Mouse (Mus musculus): Measurements from ENCODE around the gene Spata2. TPM values are rescaled to one million over a fixed set of nuclear protein-coding genes. Genes with fewer than 3 reads are reported as not detected.

Gene Spata2
- polyA plus RNA-seq, 1 experiment, result 30.5 TPM

- H3K27me3 ChIP-seq (ENCODE audit: control insufficient read depth, insufficient read depth, insufficient read length), result no peaks in the 10 kb centered on the region
- H3K4me3 ChIP-seq, result no peak overlapping the region
- no peak for TF ChIP-seq SRF (IDR thresholded peaks at IDR 0.05; ENCODE audit: control insufficient read depth, insufficient read length, low read depth)
Observed at GRCm38 (mm10) chr2:167486573-167486972, 6.1 kb downstream of the Spata2 start.

GRCm38 (mm10) chr2:167485501-167486377 lies 6.9 kb downstream of the Spata2 start:
- no peak overlapping the region for H3K4me2 ChIP-seq (ENCODE audit: low read depth)
- no peak overlapping the region for H3ac ChIP-seq (ENCODE audit: control insufficient read depth, insufficient read length)
- H3K36me3 ChIP-seq (ENCODE audit: control insufficient read depth, insufficient read depth), result peaks cover 26% of the 10 kb centered on the region
- no peak overlapping the region for H3K4me3 ChIP-seq
- H3K79me2 ChIP-seq (ENCODE audit: control insufficient read depth, insufficient read depth), result peaks cover 77% of the 10 kb centered on the region
- TF ChIP-seq TCF12 (IDR thresholded peaks at IDR 0.05; ENCODE audit: insufficient read depth, poor library complexity, severe bottlenecking) (no peak), REST (IDR thresholded peaks at IDR 0.05; ENCODE audit: insufficient read depth, insufficient read length) (no peak), MAX (IDR thresholded peaks at IDR 0.05; ENCODE audit: low read depth) (no peak), SRF (IDR thresholded peaks at IDR 0.05; ENCODE audit: control insufficient read depth, insufficient read length, low read depth) (no peak), POLR2A (IDR thresholded peaks at IDR 0.05; ENCODE audit: insufficient read length, low read depth) (no peak), CEBPB (IDR thresholded peaks at IDR 0.05; ENCODE audit: insufficient read depth, poor library complexity, severe bottlenecking) (no peak), MYOD1 (IDR thresholded peaks at IDR 0.05; ENCODE audit: control insufficient read depth in 1 of 3, insufficient read length in 2 of 3, low read depth in 2 of 3) (no peak), TCF3 (IDR thresholded peaks at IDR 0.05; ENCODE audit: insufficient read length, low read depth) (no peak), MYOG (IDR thresholded peaks at IDR 0.05; ENCODE audit: control insufficient read depth in 1 of 3, insufficient read depth in 1 of 3, insufficient read length in 2 of 3, low read depth in 2 of 3) (no peak), E2F4 (IDR thresholded peaks at IDR 0.05; ENCODE audit: insufficient read depth) (no peak), USF1 (IDR thresholded peaks at IDR 0.05; ENCODE audit: low read depth) (no peak), POLR2AphosphoS2 (IDR thresholded peaks at IDR 0.05; ENCODE audit: insufficient read length, low read depth) (no peak)
- no peaks in the 10 kb centered on the region for H3K27me3 ChIP-seq (ENCODE audit: control insufficient read depth, insufficient read depth, insufficient read length)

More at GRCm38 (mm10) chr2:167486573-167486972, 6.1 kb downstream of the Spata2 start:
- H3K4me2 ChIP-seq (ENCODE audit: low read depth), result no peak overlapping the region
- peaks cover 85% of the 10 kb centered on the region for H3K79me2 ChIP-seq (ENCODE audit: control insufficient read depth, insufficient read depth)
- no peak overlapping the region for H3ac ChIP-seq (ENCODE audit: control insufficient read depth, insufficient read length)
- peaks cover 22% of the 10 kb centered on the region for H3K36me3 ChIP-seq (ENCODE audit: control insufficient read depth, insufficient read depth)

- Histone ChIP-seq H3K36me3 (ENCODE audit: control insufficient read depth, insufficient read depth) (peaks cover 30% of the 10 kb centered on the region), H3K79me2 (ENCODE audit: control insufficient read depth, insufficient read depth) (peaks cover 73% of the 10 kb centered on the region), H3K4me3 (no peak overlapping the region), H3K27me3 (ENCODE audit: control insufficient read depth, insufficient read depth, insufficient read length) (no peaks in the 10 kb centered on the region), H3K4me2 (ENCODE audit: low read depth) (no peak overlapping the region), H3ac (ENCODE audit: control insufficient read depth, insufficient read length) (no peak overlapping the region)
- peak; percentile 12 for TF ChIP-seq POLR2A (IDR thresholded peaks at IDR 0.05; ENCODE audit: insufficient read length, low read depth)
- TF ChIP-seq CEBPB (IDR thresholded peaks at IDR 0.05; ENCODE audit: insufficient read depth, poor library complexity, severe bottlenecking), result no peak
Observed at GRCm38 (mm10) chr2:167484932-167485331, 7.8 kb downstream of the Spata2 start.

- no peak overlapping the region for H3ac ChIP-seq (ENCODE audit: control insufficient read depth, insufficient read length)
- H3K27me3 ChIP-seq (ENCODE audit: control insufficient read depth, insufficient read depth, insufficient read length), result no peaks in the 10 kb centered on the region
- peaks cover 63% of the 10 kb centered on the region for H3K79me2 ChIP-seq (ENCODE audit: control insufficient read depth, insufficient read depth)
- no peak overlapping the region for H3K4me2 ChIP-seq (ENCODE audit: low read depth)
- no peak overlapping the region for H3K4me3 ChIP-seq
- TF ChIP-seq E2F4 (IDR thresholded peaks at IDR 0.05; ENCODE audit: insufficient read depth), result no peak
- peak; percentile 19 for TF ChIP-seq POLR2AphosphoS2 (IDR thresholded peaks at IDR 0.05; ENCODE audit: insufficient read length, low read depth)
- H3K36me3 ChIP-seq (ENCODE audit: control insufficient read depth, insufficient read depth), result peaks cover 34% of the 10 kb centered on the region
Observed at GRCm38 (mm10) chr2:167483827-167484410, 8.8 kb downstream of the Spata2 start.

- Histone ChIP-seq H3K79me2 (ENCODE audit: control insufficient read depth, insufficient read depth) (peaks cover 57% of the 10 kb centered on the region), H3K27me3 (ENCODE audit: control insufficient read depth, insufficient read depth, insufficient read length) (no peaks in the 10 kb centered on the region), H3K4me2 (ENCODE audit: low read depth) (no peak overlapping the region), H3K4me3 (no peak overlapping the region), H3K36me3 (ENCODE audit: control insufficient read depth, insufficient read depth) (peaks cover 34% of the 10 kb centered on the region), H3ac (ENCODE audit: control insufficient read depth, insufficient read length) (no peak overlapping the region)
- TF ChIP-seq E2F4 (IDR thresholded peaks at IDR 0.05; ENCODE audit: insufficient read depth) (no peak), SRF (IDR thresholded peaks at IDR 0.05; ENCODE audit: control insufficient read depth, insufficient read length, low read depth) (no peak), REST (IDR thresholded peaks at IDR 0.05; ENCODE audit: insufficient read depth, insufficient read length) (no peak), MYOG (IDR thresholded peaks at IDR 0.05; ENCODE audit: control insufficient read depth in 1 of 3, insufficient read depth in 1 of 3, insufficient read length in 2 of 3, low read depth in 2 of 3) (no peak), CEBPB (IDR thresholded peaks at IDR 0.05; ENCODE audit: insufficient read depth, poor library complexity, severe bottlenecking) (no peak), TCF3 (IDR thresholded peaks at IDR 0.05; ENCODE audit: insufficient read length, low read depth) (no peak), MAX (IDR thresholded peaks at IDR 0.05; ENCODE audit: low read depth) (no peak), POLR2AphosphoS2 (IDR thresholded peaks at IDR 0.05; ENCODE audit: insufficient read length, low read depth) (no peak), POLR2A (IDR thresholded peaks at IDR 0.05; ENCODE audit: insufficient read length, low read depth) (no peak), MYOD1 (IDR thresholded peaks at IDR 0.05; ENCODE audit: control insufficient read depth in 1 of 3, insufficient read length in 2 of 3, low read depth in 2 of 3) (no peak)
Observed at GRCm38 (mm10) chr2:167483081-167483826, 9.4 kb downstream of the Spata2 start.
